Mouse (Mus musculus) hindbrain, embryonic 12.5 days (tissue): ENCODE measurements around the gene Pla2g4e. TPM values are rescaled to one million over a fixed set of nuclear protein-coding genes. Genes with fewer than 3 reads are reported as not detected.

Source experiments
- ATAC-seq: fragments of 200-750 bp; cut with Nextera tagmentation; 2 replicates; pipeline ENCODE4 v1.8.0; 2017; ENCODE audit warnings: moderate TSS enrichment; ENCODE audit not compliant: low FRiP score
- H3K27ac ChIP-seq: fragments of 300-500 bp; sonication (generic); 2 replicates; pipeline ENCODE4 v1.5.1; 2016; ENCODE audit warnings: mild to moderate bottlenecking
- H3K27me3 ChIP-seq: fragments of 300-500 bp; sonication (generic); 2 replicates; pipeline ENCODE4 v1.6.1; 2016; ENCODE audit warnings: mild to moderate bottlenecking
- H3K36me3 ChIP-seq: fragments of 300-500 bp; sonication (generic); 2 replicates; pipeline ENCODE4 v1.6.1; 2016; ENCODE audit warnings: mild to moderate bottlenecking
- H3K4me1 ChIP-seq: fragments of 300-500 bp; sonication (generic); 2 replicates; pipeline ENCODE4 v1.6.1; 2016
- H3K4me2 ChIP-seq: fragments of 300-500 bp; sonication (generic); replicated peaks from 2 replicates; pipeline ENCODE4 v1.6.1; 2016; ENCODE audit warnings: mild to moderate bottlenecking
- H3K4me3 ChIP-seq: fragments of 300-500 bp; sonication (generic); 2 replicates; pipeline ENCODE4 v1.5.1; 2016; ENCODE audit warnings: mild to moderate bottlenecking
- H3K9ac ChIP-seq: fragments of 300-500 bp; sonication (generic); 2 replicates; pipeline ENCODE4 v1.6.1; 2016; ENCODE audit warnings: mild to moderate bottlenecking, moderate library complexity
- H3K9me3 ChIP-seq: fragments of 300-500 bp; sonication (generic); replicated peaks from 2 replicates; pipeline ENCODE4 v1.6.1; 2016; ENCODE audit warnings: mild to moderate bottlenecking
- WGBS: fragments of 180-500 bp; shearing (Covaris S2); methylation state at CpG from one replicate; pipeline ENCODE4 v1.1.7; 2016; 5-methylcytosine and 5-hydroxymethylcytosine counted together
- polyA plus RNA-seq: library from polyadenylated mRNA; unstranded; fragments of >200 nt; fragmentation: Nextera tagmentation; extraction: Ambion mirVana; gene quantifications from 2 replicates; pipeline ENCODE4 v1.2.1, GENCODE M21; 2016

The Pla2g4e gene
- polyA plus RNA-seq, 1 experiment from 2014 or later = 0.14 TPM

GRCm38 (mm10) chr2:120128011-120128410 is 117.1 kb downstream of the Pla2g4e start:
- Histone ChIP-seq H3K4me3 (no peak overlapping the region), H3K9me3 (no peaks in the 10 kb centered on the region), H3K27me3 (no peaks in the 10 kb centered on the region), H3K36me3 (no peaks in the 10 kb centered on the region), H3K27ac (no peak overlapping the region), H3K4me2 (no peak overlapping the region), H3K4me1 (0 out of 2 replicates have a peak, but pooled peaks cover 3% of the 10 kb centered on the region), H3K9ac (no peak overlapping the region)
- no peak for ATAC-seq

- 0 out of 2 replicates have a peak, but pooled peaks cover 3% of the 10 kb centered on the region for H3K4me1 ChIP-seq
- no peaks in the 10 kb centered on the region for H3K9me3 ChIP-seq
- no peaks in the 10 kb centered on the region for H3K27me3 ChIP-seq
- no peak for ATAC-seq
- no peak overlapping the region for H3K27ac ChIP-seq
- H3K9ac ChIP-seq = no peak overlapping the region
- no peaks in the 10 kb centered on the region for H3K36me3 ChIP-seq
- no peak overlapping the region for H3K4me3 ChIP-seq
- H3K4me2 ChIP-seq = no peak overlapping the region
- 91% methylated on average over 1 of the region's 1 CpGs for WGBS
These were observed 118.2 kb downstream of the Pla2g4e start for GRCm38 (mm10) chr2:120126901-120127300.

- Histone ChIP-seq H3K27ac (no peak overlapping the region), H3K27me3 (no peaks in the 10 kb centered on the region), H3K4me2 (no peak overlapping the region), H3K4me1 (0 out of 2 replicates have a peak, but pooled peaks cover 3% of the 10 kb centered on the region), H3K9ac (no peak overlapping the region), H3K4me3 (no peak overlapping the region), H3K36me3 (no peaks in the 10 kb centered on the region), H3K9me3 (no peaks in the 10 kb centered on the region)
- WGBS = 87% methylated on average over 4 of the region's 4 CpGs
- ATAC-seq = no peak
These were observed 118.7 kb downstream of the Pla2g4e start for GRCm38 (mm10) chr2:120126408-120126807.

GRCm38 (mm10) chr2:120125461-120125860 is 119.7 kb downstream of the Pla2g4e start:
- Histone ChIP-seq H3K9me3 (no peaks in the 10 kb centered on the region), H3K9ac (no peak overlapping the region), H3K4me1 (0 out of 2 replicates have a peak, but pooled peaks cover 3% of the 10 kb centered on the region), H3K4me3 (no peak overlapping the region), H3K4me2 (no peak overlapping the region), H3K27me3 (no peaks in the 10 kb centered on the region), H3K27ac (no peak overlapping the region), H3K36me3 (no peaks in the 10 kb centered on the region)
- ATAC-seq = no peak
- WGBS = 100% methylated on average over 1 of the region's 1 CpGs

- no peak for ATAC-seq
- Histone ChIP-seq H3K27me3 (no peaks in the 10 kb centered on the region), H3K4me3 (no peak overlapping the region), H3K4me2 (no peak overlapping the region), H3K4me1 (0 out of 2 replicates have a peak, but pooled peaks cover 3% of the 10 kb centered on the region), H3K36me3 (no peaks in the 10 kb centered on the region), H3K27ac (no peak overlapping the region), H3K9me3 (no peaks in the 10 kb centered on the region), H3K9ac (no peak overlapping the region)
- 91% methylated on average over 2 of the region's 2 CpGs for WGBS
These were observed 120.2 kb downstream of the Pla2g4e start for GRCm38 (mm10) chr2:120124946-120125345.

- Histone ChIP-seq H3K27ac (no peak overlapping the region), H3K9ac (no peak overlapping the region), H3K27me3 (no peaks in the 10 kb centered on the region), H3K4me3 (no peak overlapping the region), H3K4me2 (no peak overlapping the region), H3K4me1 (0 out of 2 replicates have a peak, but pooled peaks cover under 1% of the 10 kb centered on the region), H3K9me3 (no peaks in the 10 kb centered on the region), H3K36me3 (no peaks in the 10 kb centered on the region)
- no peak for ATAC-seq
- WGBS = 40% methylated on average over 1 of the region's 1 CpGs
These were observed 121.0 kb downstream of the Pla2g4e start for GRCm38 (mm10) chr2:120124096-120124495.

- H3K36me3 ChIP-seq = no peaks in the 10 kb centered on the region
- H3K27ac ChIP-seq = no peak overlapping the region
- H3K9ac ChIP-seq = no peak overlapping the region
- H3K4me1 ChIP-seq = no peaks in the 10 kb centered on the region
- H3K4me3 ChIP-seq = no peak overlapping the region
- no peak for ATAC-seq
- no peaks in the 10 kb centered on the region for H3K27me3 ChIP-seq
- H3K9me3 ChIP-seq = no peaks in the 10 kb centered on the region
- WGBS = 94% methylated on average over 6 of the region's 6 CpGs
- no peak overlapping the region for H3K4me2 ChIP-seq
These were observed 122.2 kb downstream of the Pla2g4e start for GRCm38 (mm10) chr2:120122983-120123382.

- Histone ChIP-seq H3K4me2 (no peak overlapping the region), H3K27ac (no peak overlapping the region), H3K4me1 (no peaks in the 10 kb centered on the region), H3K36me3 (no peaks in the 10 kb centered on the region), H3K4me3 (no peak overlapping the region), H3K9ac (no peak overlapping the region), H3K9me3 (no peaks in the 10 kb centered on the region), H3K27me3 (no peaks in the 10 kb centered on the region)
- 90% methylated on average over 6 of the region's 6 CpGs for WGBS
- ATAC-seq = no peak
These were observed 127.8 kb downstream of the Pla2g4e start for GRCm38 (mm10) chr2:120117346-120117745.

Other genes starting within 250 kb of the Pla2g4e start
- 22.2 and 22.4 TPM in 2 replicates for gene Jmjd7, start 217.9 kb downstream of the Pla2g4e start, polyA plus RNA-seq
- gene Gm28042, start 217.8 kb downstream of the Pla2g4e start, polyA plus RNA-seq = 5.5 and 6.1 TPM in 2 replicates
- gene Pla2g4b, start 211.9 kb downstream of the Pla2g4e start, polyA plus RNA-seq = 5.0 and 6.3 TPM in 2 replicates
- gene Ehd4, start 90.7 kb downstream of the Pla2g4e start, polyA plus RNA-seq = 17.2 and 21.8 TPM in 2 replicates
- not detected in 2 replicates for gene Pla2g4d, start 43.9 kb upstream of the Pla2g4e start, polyA plus RNA-seq
- gene Pla2g4f, start 68.8 kb upstream of the Pla2g4e start, polyA plus RNA-seq = 0.09 TPM in 1 of 2 replicates, not detected in the other
- gene Vps39, start 107.8 kb upstream of the Pla2g4e start, polyA plus RNA-seq = 44.0 and 46.6 TPM in 2 replicates
- 9.0 and 10.1 TPM in 2 replicates for gene Ganc, start 158.6 kb upstream of the Pla2g4e start, polyA plus RNA-seq
- gene Tmem87a, start 158.8 kb upstream of the Pla2g4e start, polyA plus RNA-seq = 7.3 and 8.2 TPM in 2 replicates
- 1.3 and 2.0 TPM in 2 replicates for gene Capn3, start 210.7 kb upstream of the Pla2g4e start, polyA plus RNA-seq